Mouse (Mus musculus) limb, embryonic 10.5 days (tissue): Measurements from ENCODE around the gene AU040320. TPM values are rescaled to one million over a fixed set of nuclear protein-coding genes. Genes with fewer than 3 reads are reported as not detected.

Experiments
- DNase-seq: peaks from one replicate; pipeline ENCODE4 v3.0.0-alpha.2; 2017; ENCODE audit warnings: low spot score
- H3K27ac ChIP-seq: fragments of 300-500 bp; sonication (generic); 2 replicates; pipeline ENCODE4 v1.5.1; 2016; ENCODE audit warnings: mild to moderate bottlenecking
- H3K27me3 ChIP-seq: fragments of 300-500 bp; sonication (generic); 2 replicates; pipeline ENCODE4 v1.6.1; 2016; ENCODE audit warnings: low read depth, mild to moderate bottlenecking; ENCODE audit not compliant: poor library complexity, severe bottlenecking
- H3K36me3 ChIP-seq: fragments of 300-500 bp; sonication (generic); 2 replicates; pipeline ENCODE4 v1.6.1; 2016; ENCODE audit warnings: mild to moderate bottlenecking, moderate library complexity
- H3K4me1 ChIP-seq: fragments of 300-500 bp; sonication (generic); 2 replicates; pipeline ENCODE4 v1.6.1; 2016
- H3K4me3 ChIP-seq: fragments of 300-500 bp; sonication (generic); 2 replicates; pipeline ENCODE4 v1.5.1; 2016; ENCODE audit warnings: mild to moderate bottlenecking, moderate library complexity
- H3K9me3 ChIP-seq: fragments of 300-500 bp; sonication (generic); replicated peaks from 2 replicates; pipeline ENCODE4 v1.6.1; 2016; ENCODE audit warnings: mild to moderate bottlenecking
- WGBS: fragments of 180-500 bp; shearing (Covaris S2); methylation state at CpG from one replicate; pipeline ENCODE4 v1.1.7; 2016; 5-methylcytosine and 5-hydroxymethylcytosine counted together
- polyA plus RNA-seq: library from polyadenylated mRNA; unstranded; fragments of >200 nt; fragmentation: Nextera tagmentation; extraction: Ambion mirVana; gene quantifications from 2 replicates; pipeline ENCODE4 v1.2.1, GENCODE M21; 2016

The AU040320 gene
- polyA plus RNA-seq, 1 experiment from 2014 or later: 19.8 TPM

DNA sequence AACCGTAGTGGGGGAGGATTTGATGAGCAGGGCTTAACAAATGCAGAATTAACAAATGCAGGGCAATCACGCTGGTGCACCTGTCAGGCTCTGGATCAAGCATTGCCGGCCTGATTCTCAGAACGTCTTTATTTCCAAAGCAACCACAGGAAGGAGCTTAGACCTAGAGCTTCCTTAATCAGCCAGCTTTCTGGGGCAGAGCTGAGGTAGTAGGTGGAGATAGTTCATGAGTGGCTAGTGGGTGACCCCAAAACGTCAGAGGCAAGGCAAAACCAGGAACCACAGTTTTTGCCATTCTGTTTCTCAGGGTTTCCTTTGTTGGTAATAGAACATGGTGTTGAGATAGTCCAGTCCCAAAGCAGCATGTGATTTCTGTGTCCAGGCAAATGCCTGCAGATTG lies 61.5 kb downstream of the AU040320 start:
- H3K27ac ChIP-seq: no peak overlapping the region
- H3K36me3 ChIP-seq: peaks cover 32% of the 10 kb centered on the region
- no peak for DNase-seq
- WGBS: 82% methylated on average over 5 of the region's 5 CpGs
- no peaks in the 10 kb centered on the region for H3K4me1 ChIP-seq
- H3K4me3 ChIP-seq: no peak overlapping the region
- H3K27me3 ChIP-seq: no peaks in the 10 kb centered on the region
- no peaks in the 10 kb centered on the region for H3K9me3 ChIP-seq

DNA sequence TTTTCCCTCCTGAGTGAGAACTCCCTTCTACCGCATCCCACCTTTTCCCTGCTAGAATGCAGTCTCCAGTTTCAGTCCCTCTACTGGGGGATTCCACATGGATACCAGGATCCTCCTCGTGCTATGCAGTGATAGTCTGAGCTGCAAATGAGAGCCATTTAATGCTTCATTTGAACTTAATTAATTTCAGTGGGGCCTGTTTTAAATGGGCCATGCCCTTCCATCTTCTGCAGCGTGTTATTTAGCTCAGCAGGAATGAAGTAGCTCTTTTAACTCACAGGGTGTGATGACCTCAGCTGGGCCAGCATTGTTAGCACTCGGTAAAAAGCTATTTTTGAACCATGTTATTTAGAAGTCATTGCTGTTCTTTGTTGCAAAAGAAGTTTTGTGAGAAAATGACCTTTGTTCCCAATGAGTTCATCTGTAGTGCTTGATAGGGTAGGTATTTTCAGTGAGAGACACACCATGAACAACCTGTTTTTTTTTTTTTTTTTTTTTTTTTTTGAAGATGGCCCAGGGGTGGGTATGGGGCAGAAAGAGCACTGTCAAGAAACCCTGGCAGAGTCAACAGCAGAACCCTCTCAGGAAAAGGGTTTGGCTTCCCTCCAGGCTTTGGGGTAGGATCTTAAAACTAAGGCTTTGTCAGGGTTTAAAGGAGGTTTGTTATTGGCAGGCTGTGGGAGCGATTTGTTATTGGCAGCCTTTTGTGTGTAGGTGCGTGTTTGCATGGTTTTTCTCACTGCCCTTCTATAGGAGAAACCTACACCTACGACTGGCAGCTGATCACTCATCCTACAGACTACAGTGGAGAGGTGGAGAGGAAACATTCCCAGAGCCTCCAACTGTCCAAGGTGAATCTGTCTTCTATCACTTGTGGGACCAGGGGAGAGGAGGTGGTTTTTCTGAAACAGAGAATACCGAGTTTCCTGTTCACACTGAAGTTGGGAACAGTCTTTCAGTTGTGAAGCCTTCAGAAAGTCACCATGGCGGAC lies 69.8 kb downstream of the AU040320 start:
- H3K27ac ChIP-seq: no peak overlapping the region
- no peak for DNase-seq
- H3K9me3 ChIP-seq: no peaks in the 10 kb centered on the region
- H3K27me3 ChIP-seq: no peaks in the 10 kb centered on the region
- no peak overlapping the region for H3K4me3 ChIP-seq
- peaks cover 23% of the 10 kb centered on the region for H3K36me3 ChIP-seq
- no peaks in the 10 kb centered on the region for H3K4me1 ChIP-seq
- WGBS: 78% methylated on average over 9 of the region's 9 CpGs

DNA sequence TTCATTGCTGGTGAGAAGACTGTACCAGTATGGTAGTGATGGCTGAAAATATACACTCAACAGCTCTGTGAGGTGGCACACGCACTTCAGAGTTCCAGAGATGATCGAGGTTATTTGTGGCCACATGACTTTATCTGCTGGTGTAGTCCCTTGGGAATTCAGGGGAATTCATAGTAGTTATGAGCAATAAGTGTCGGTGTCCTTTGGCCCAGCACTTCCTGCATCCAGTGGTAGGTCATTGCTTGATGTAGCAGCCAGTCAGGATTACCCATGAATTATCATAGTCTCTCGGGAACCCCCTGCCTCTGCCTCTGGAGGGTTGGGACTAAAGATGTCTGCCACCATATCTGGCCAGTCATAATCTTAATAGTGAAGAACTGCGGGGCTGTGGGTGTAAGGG lies 70.6 kb downstream of the AU040320 start:
- Histone ChIP-seq H3K4me3 (no peak overlapping the region), H3K36me3 (peaks cover 20% of the 10 kb centered on the region), H3K9me3 (no peaks in the 10 kb centered on the region), H3K27ac (no peak overlapping the region), H3K27me3 (no peaks in the 10 kb centered on the region), H3K4me1 (no peaks in the 10 kb centered on the region)
- WGBS: 96% methylated on average over 5 of the region's 5 CpGs
- DNase-seq: no peak

DNA sequence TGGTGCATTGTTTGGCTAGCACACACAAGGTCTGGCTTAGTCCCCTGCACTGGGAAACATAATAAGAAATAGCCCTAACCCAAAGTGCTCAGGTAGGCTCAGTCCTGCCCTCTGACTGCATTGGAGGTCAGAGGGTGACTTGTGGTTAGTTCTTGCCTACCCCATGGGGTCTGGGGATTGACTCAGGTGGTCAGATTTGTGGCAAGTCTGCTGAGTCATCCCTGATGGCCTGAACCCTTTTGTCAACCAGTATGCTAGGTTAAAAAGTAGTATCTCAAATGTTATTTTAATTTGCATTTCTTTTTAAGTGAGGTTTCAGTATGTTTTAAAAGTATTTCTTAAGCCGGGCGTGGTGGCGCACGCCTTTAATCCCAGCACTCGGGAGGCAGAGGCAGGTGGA lies 77.8 kb downstream of the AU040320 start:
- WGBS: 97% methylated on average over 5 of the region's 5 CpGs
- H3K36me3 ChIP-seq: peaks cover 41% of the 10 kb centered on the region

DNA sequence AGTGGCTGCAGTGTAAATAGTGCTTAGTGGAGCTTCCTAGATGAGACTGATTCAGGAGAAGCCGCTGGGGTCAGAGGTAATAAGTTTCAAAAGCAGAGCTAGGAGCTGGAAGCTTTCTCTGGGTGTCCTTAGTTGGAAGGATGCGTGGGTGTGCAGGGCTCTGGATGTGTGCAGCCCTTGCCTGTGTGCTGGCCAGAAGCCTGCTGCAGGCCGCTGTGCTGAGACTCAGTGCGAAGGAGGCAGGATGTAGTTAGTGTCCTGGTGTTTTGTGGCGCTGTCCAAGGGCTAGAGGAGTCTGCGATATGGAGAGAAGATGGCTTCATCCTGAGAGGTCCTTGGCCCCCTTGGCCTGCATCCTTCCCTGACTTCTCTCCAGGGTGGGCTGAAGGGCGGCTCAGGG lies 85.5 kb downstream of the AU040320 start:
- no peak for DNase-seq
- Histone ChIP-seq H3K9me3 (no peaks in the 10 kb centered on the region), H3K4me1 (no peaks in the 10 kb centered on the region), H3K27me3 (no peaks in the 10 kb centered on the region), H3K4me3 (no peak overlapping the region), H3K36me3 (peaks cover 66% of the 10 kb centered on the region), H3K27ac (no peak overlapping the region)
- 86% methylated on average over 7 of the region's 7 CpGs for WGBS

More for the DNA sequence above, 77.8 kb downstream of the AU040320 start:
- DNase-seq: no peak
- no peak overlapping the region for H3K27ac ChIP-seq
- H3K4me1 ChIP-seq: no peaks in the 10 kb centered on the region
- no peak overlapping the region for H3K4me3 ChIP-seq
- H3K9me3 ChIP-seq: no peaks in the 10 kb centered on the region
- no peaks in the 10 kb centered on the region for H3K27me3 ChIP-seq

DNA sequence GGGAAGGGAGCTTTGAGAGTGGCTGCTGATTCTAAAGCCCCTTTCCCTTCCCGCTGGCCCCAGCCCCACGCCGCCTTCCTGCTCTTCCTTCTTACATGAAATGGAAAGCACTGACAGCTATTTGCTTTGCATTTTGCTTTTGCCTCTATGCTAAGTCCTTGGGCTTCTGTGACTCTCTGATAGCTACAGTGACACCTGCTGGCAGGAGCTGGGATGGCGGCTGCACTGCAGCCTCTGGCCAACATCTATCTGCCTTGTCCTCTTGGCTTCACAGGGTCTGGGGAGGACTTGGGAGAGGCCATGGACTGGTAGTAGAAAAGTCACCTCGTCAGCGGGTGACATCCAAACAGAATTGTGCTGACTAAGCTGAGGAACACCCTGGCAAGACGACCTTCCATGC lies 86.5 kb downstream of the AU040320 start:
- Histone ChIP-seq H3K4me1 (no peaks in the 10 kb centered on the region), H3K36me3 (peaks cover 66% of the 10 kb centered on the region), H3K4me3 (no peak overlapping the region), H3K9me3 (no peaks in the 10 kb centered on the region), H3K27me3 (no peaks in the 10 kb centered on the region), H3K27ac (no peak overlapping the region)
- 21% methylated on average over 7 of the region's 7 CpGs for WGBS
- peak; percentile 89 for DNase-seq

DNA sequence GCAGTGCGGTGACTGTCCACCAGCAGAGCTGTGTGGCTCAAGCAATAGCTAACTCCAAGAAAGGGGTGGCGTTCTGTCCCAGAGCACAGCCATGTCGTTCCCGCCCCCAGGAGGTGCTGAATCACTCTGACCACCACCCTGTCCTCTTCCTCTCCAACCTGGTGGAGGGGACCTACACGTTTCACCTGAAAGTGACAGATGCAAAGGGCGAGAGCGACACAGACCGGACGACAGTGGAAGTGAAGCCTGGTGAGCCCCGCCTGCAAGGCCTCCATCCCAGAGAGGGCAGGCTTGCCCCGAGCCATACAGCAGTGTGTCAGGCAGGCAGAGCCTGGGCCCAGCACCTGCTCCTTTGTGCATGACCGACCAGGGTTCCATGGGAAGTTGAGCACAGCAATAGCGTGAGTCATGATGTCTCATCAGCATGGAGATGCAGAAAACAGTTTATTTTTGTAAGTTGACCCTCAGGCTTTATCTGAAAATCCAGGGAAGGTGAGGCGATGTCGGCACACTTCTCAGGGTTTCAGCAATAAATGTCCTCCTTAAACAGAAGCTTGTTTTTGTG lies 87.7 kb downstream of the AU040320 start:
- 89% methylated on average over 15 of the region's 15 CpGs for WGBS
- no peaks in the 10 kb centered on the region for H3K27me3 ChIP-seq
- no peak overlapping the region for H3K27ac ChIP-seq
- H3K9me3 ChIP-seq: no peaks in the 10 kb centered on the region
- H3K36me3 ChIP-seq: peaks cover 56% of the 10 kb centered on the region
- H3K4me1 ChIP-seq: no peaks in the 10 kb centered on the region
- no peak overlapping the region for H3K4me3 ChIP-seq
- no peak for DNase-seq

DNA sequence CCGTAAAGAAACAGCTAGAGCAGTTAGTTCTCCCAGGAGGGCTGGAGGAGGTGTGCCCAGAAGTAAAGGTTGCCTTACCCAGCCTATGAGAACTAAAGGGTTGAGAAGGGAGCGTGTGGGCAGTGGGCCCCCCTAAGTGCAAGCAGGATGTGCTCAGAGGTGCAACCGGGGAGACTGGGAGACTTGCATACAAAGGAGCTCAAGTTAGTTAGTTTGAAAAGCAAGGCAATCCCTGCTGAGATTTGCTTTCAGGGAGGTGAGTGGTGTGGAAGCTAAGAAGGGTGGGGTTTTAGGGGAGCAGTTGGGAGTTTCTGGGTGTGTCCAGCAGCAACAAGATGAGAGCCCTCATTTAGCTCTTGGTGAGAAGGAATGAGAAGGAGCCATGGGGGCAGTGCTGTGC lies 89.6 kb downstream of the AU040320 start:
- Histone ChIP-seq H3K36me3 (peaks cover 62% of the 10 kb centered on the region), H3K9me3 (no peaks in the 10 kb centered on the region), H3K4me1 (no peaks in the 10 kb centered on the region), H3K27me3 (no peaks in the 10 kb centered on the region), H3K4me3 (no peak overlapping the region), H3K27ac (no peak overlapping the region)
- 52% methylated on average over 3 of the region's 3 CpGs for WGBS
- DNase-seq: no peak

DNA sequence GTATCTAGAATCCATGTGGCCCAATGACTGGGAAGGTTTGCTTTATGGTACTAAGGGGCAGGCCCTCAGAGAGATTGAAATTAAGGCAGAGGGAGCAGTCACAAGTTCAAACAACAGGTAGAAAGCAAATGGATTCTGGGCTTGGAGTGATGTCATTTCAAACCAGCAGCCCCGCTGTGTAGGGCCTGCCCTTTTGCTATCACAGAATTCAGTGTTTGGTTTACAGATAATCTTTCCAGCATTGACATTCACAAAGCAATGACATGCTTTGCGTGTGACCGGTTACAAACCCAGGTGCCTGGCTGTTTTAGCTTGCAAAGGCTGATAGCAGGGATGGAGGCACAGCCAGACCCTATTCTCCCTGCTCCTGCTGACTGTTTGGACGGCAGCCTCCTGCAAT lies 92.3 kb downstream of the AU040320 start:
- Histone ChIP-seq H3K27me3 (no peaks in the 10 kb centered on the region), H3K27ac (no peak overlapping the region), H3K4me3 (no peak overlapping the region), H3K36me3 (peaks cover 65% of the 10 kb centered on the region), H3K9me3 (no peaks in the 10 kb centered on the region), H3K4me1 (0 out of 2 replicates have a peak, but pooled peaks cover 5% of the 10 kb centered on the region)
- DNase-seq: no peak
- WGBS: 79% methylated on average over 4 of the region's 4 CpGs

DNA sequence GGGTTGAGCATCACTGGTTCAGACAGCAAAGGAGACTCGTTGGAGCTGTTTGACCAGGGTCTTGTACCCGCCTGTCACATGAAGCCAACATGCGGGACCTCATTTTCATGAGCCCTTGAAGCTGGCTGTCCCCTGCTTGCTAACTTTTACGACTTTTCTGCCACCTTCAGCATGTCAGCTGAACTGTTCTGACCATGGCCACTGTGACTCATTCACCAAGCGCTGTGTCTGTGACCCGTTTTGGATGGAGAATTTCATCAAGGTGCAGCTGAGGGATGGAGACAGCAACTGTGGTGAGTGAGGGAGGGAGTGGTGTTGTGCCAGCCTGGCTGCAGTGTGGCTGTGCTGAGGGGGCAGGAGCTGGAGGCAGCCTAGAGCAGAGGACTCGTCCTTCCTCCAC lies 93.6 kb downstream of the AU040320 start:
- Histone ChIP-seq H3K36me3 (peaks cover 64% of the 10 kb centered on the region), H3K4me1 (0 out of 2 replicates have a peak, but pooled peaks cover 5% of the 10 kb centered on the region), H3K27ac (no peak overlapping the region), H3K27me3 (no peaks in the 10 kb centered on the region), H3K9me3 (no peaks in the 10 kb centered on the region), H3K4me3 (no peak overlapping the region)
- no peak for DNase-seq
- WGBS: 61% methylated on average over 7 of the region's 7 CpGs

DNA sequence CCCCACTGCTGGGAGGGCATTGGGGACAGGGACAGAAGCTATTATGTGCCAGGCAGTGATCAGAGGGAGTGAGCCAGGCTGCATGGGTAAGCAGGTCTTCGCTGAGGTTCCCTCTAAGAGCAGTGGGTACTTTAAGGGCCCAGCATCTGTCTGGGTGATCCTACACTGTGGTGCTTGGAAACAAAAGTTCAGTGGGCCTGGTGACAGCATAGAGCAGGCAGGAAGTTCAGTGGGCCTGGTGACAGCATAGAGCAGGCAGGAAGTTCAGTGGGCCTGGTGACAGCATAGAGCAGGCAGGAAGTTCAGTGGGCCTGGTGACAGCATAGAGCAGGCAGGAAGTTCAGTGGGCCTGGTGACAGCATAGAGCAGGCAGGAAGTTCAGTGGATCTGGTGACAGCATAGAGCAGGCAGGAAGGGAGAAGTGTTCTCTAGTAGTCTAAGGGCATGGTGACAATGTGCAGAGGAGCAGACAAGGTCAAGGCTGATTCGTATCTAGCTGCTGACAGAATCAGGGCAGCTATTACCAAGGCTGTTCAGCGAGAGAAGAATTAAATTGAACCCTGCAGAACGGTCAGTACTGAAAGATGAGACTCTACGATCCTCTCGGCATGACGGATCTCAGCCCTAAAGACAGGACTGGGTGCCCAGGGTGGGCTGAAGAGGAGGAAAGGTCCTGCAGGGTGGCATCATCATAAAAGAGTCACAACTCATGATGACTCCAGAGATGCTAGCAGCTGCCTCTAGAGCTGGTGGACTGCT lies 96.9 kb downstream of the AU040320 start:
- peaks cover 72% of the 10 kb centered on the region for H3K36me3 ChIP-seq
- no peaks in the 10 kb centered on the region for H3K27me3 ChIP-seq
- H3K9me3 ChIP-seq: no peaks in the 10 kb centered on the region
- no peak for DNase-seq
- 0 out of 2 replicates have a peak, but pooled peaks cover 5% of the 10 kb centered on the region for H3K4me1 ChIP-seq
- no peak overlapping the region for H3K4me3 ChIP-seq
- no peak overlapping the region for H3K27ac ChIP-seq
- 72% methylated on average over 7 of the region's 7 CpGs for WGBS

DNA sequence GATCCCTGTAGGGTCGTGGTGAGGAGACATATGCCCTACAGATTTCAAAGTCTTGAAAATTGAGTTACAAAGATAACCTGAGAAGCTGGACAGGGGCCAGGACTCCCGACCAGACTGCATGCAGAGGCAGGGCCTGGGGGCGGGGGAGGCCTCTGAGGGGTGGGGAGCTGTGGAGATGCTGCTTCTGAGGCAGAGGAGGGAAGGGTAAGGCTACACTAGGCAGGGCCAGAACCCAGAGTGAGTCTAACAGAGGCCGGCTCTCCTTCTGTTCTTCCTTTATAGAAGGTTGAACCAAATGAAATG lies 97.4 kb downstream of the AU040320 start:
- peaks cover 75% of the 10 kb centered on the region for H3K36me3 ChIP-seq
- H3K9me3 ChIP-seq: no peaks in the 10 kb centered on the region
- H3K4me1 ChIP-seq: 0 out of 2 replicates have a peak, but pooled peaks cover 5% of the 10 kb centered on the region
- H3K4me3 ChIP-seq: no peak overlapping the region
- no peak overlapping the region for H3K27ac ChIP-seq
- DNase-seq: no peak
- H3K27me3 ChIP-seq: no peaks in the 10 kb centered on the region
- WGBS: 69% methylated on average over 4 of the region's 4 CpGs

DNA sequence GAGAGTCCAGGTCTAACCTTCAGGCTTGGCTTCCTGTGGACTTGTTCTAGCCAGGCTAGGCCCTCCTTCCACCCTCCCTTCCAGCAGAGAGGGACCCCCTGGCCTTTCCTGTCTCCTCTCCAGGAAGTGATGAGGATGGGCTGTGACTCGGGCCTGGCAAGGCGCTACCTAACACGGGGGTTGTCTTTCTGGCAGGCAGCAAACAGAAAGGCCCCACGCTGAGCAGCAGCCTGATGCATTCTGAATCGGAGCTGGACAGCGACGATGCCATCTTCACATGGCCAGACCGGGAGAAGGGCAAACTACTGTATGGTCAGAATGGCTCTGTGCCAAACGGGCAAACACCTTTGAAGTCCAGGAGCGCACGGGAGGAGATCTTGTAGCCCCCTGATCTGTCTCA lies 99.6 kb downstream of the AU040320 start:
- no peak overlapping the region for H3K4me3 ChIP-seq
- peaks cover 66% of the 10 kb centered on the region for H3K36me3 ChIP-seq
- 68% methylated on average over 11 of the region's 11 CpGs for WGBS
- 0 out of 2 replicates have a peak, but pooled peaks cover 5% of the 10 kb centered on the region for H3K4me1 ChIP-seq
- H3K9me3 ChIP-seq: no peaks in the 10 kb centered on the region
- H3K27ac ChIP-seq: 0 out of 2 replicates have a peak overlapping the region, but pooled peaks have one; percentile 36
- no peak for DNase-seq
- no peaks in the 10 kb centered on the region for H3K27me3 ChIP-seq
